Mouse (Mus musculus) ZHBTc4 (cell line): ENCODE measurements around the gene Gm8298.

Experiments used
- DNase-seq: peaks from one replicate; pipeline ENCODE4 v3.0.0-alpha.2; 2011; ENCODE audit warnings: low read depth, low spot score

The Gm8298 gene

DNA sequence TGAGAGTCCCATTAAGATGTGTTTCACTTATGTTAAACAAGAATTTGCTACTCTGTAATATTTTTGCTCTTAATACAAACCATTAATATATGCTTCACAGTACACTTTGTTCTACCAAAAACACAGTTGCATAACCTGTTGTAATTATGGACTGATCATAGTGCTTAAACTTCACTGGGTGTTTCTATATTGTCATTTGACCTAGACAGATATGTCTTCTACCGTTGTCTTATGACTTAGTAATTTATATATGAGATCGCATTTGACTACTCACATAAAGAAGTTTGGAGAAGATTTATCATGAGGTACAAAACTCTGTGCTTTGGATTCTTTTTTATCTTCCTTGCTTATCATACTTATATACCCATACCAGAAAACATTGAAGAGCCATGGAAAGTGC, at the start of gene Gm8298:
TSS of gene Gm8298 (plus strand) at position 301 of the 400 bp plus-strand sequence.
- no peak for DNase-seq

GRCm38 (mm10) chr3:59813169-59813568, 47.7 kb upstream of the Gm8298 start:
- DNase-seq, result no peak

DNA sequence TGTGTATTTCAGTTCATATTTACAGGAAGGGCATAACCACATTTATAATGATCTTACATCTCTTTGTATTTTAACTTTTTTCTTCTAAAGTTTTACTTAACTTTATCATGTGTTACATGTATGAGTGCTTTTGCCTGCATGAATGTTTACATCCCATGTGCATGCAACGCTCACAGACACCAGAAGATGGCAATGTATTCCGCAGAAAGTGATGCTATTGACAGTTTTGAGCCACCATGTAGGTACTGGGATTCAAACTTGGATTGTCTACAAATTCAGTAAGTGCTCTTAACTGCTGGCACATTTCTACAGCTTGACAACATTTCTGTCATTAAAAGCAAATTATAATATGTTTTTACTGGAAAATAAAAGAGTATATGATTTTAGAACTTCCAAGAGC, 9.9 kb downstream of the Gm8298 start:
- DNase-seq, result peak; percentile 62

- peak; percentile 13 for DNase-seq
Measured at GRCm38 (mm10) chr3:59877601-59878000, 16.8 kb downstream of the Gm8298 start.

DNA sequence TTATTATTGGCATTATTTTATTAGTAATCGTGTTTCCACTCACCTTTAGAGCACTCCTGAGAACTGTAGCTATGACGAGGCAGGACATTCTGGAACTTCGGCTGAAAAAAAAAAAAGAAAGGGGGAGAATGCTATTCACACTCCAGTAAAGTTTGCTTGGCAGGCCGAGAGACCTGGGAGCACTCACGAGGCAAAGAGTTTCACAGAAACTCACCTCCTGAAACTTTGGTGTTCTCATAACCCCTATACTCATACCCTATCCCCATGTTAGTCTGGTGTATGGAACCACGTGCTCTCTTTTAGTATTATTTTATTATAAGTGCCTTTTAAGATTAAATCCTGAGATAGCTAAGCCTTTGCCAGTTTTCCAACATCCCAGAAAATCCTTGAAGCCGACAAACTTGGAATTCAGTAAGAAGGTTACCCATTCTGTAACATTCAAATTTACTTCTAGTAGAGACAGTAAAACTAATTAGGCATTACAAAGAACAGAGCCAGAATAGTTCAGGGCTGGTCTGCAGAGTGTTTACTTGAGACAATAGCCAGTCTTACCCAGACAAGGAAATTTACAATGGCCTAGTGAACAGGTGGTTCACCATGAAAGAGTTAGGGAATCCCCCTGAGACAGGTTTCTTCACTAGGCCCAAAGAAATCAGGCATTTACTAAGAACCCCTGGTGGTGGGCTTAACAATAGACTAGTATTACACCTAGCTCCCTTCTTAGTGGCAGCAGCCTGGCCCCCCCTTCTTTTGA, 19.1 kb downstream of the Gm8298 start:
- DNase-seq, result peak; percentile 85

DNA sequence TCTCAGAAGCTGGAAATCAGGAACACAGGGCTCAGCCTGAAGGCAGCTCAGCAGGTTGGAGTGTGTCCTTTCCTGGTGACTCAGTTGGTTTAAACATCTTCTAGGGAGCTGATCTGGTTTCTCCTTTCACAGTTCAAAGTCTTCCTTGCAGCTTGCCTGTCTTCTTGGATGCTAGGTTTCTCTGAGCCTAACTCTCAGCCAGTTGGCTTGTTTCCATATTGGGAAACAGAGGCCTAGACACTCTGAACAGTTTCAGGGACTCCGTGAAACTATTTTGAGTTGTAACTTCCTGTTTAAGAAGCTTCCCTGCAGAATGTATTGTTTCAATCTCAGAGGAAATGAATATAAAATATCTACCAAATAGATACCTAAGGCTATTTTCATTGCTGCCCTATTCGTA, 32.4 kb downstream of the Gm8298 start:
- DNase-seq, result no peak

GRCm38 (mm10) chr3:59924914-59925313, 64.1 kb downstream of the Gm8298 start, which contains the start of gene C130079G13Rik:
TSS of gene C130079G13Rik (plus strand) at chr3:59925214.
- no peak for DNase-seq
